Mouse (Mus musculus): Measurements from ENCODE around the gene Tmem94. TPM values are rescaled to one million over a fixed set of nuclear protein-coding genes. Genes with fewer than 3 reads are reported as not detected.
"Not testable (repeated sequence)": the region's sequence is repeated elsewhere in the genome, so short reads cannot be mapped to it uniquely, and the experiment has no call there.

Tmem94 gene
- polyA plus RNA-seq, 1 experiment from 2014 or later, result 25.6 TPM

DNA sequence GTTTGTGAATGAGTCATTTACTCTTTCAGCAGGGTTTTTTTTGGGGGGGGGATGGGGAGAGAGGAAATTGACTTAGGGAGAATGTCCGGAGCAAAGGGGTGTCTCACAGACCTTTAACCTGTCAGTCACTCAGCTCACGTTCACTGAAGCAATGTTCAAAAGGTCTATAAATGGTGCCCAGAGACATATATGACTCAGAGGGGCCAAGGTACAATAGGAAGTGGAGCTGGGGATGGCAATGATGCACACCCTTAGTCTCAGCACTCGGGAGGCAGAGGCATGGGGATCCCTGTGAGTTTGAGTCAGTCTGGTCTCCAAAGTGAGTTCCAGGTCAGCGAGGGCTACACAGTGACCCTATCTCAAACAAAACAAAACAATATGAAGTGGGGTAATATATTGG lies 11.7 kb upstream of the Tmem94 start:
- H3K9ac ChIP-seq (ENCODE audit: low read depth, low read length), result no peak overlapping the region
- WGBS, result 85% methylated on average over 4 of the region's 4 CpGs
- no peaks in the 10 kb centered on the region for H3K36me3 ChIP-seq (ENCODE audit: control insufficient read depth, insufficient read depth, low read length)
- no peak for ATAC-seq
- no peak overlapping the region for H3K27ac ChIP-seq (ENCODE audit: low read length)
- H3K9me3 ChIP-seq (replicated peaks; ENCODE audit: control insufficient read depth, low read length, poor library complexity, severe bottlenecking), result no peaks in the 10 kb centered on the region
- peaks cover 4% of the 10 kb centered on the region; the same call in 1 of the 2 replicates for H3K4me1 ChIP-seq (ENCODE audit: control insufficient read depth, insufficient read depth, low read length)
- H3K27me3 ChIP-seq (ENCODE audit: control insufficient read depth, insufficient read depth, low read depth, low read length), result no peaks in the 10 kb centered on the region
- no peak overlapping the region for H3K4me2 ChIP-seq (ENCODE audit: low read length)
- H3K4me3 ChIP-seq (ENCODE audit: low read depth, low read length), result no peak overlapping the region

DNA sequence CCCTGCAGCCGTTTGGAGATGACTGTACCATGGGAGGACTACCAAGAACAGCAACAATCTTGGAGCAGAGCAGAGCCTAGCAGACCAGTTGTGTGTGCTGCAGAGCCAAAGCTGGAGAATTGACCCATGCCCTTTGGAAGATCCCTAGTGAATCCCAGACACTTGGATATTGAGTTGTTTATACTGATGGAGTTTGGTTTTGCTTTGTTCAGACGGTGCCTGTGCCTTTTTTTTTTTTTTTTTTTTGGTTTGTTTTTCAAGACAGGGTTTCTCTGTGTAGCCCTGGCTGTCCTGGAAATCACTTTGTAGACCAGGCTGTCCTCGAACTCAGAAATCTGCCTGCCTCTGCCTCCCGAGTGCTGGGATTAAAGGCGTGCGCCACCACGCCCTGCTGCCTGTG lies 3.1 kb upstream of the Tmem94 start:
- H3K4me3 ChIP-seq (ENCODE audit: low read depth, low read length); H3K9me3 ChIP-seq (replicated peaks; ENCODE audit: control insufficient read depth, low read length, poor library complexity, severe bottlenecking); H3K4me1 ChIP-seq (ENCODE audit: control insufficient read depth, insufficient read depth, low read length); H3K4me2 ChIP-seq (ENCODE audit: low read length); H3K27me3 ChIP-seq (ENCODE audit: control insufficient read depth, insufficient read depth, low read depth, low read length); H3K36me3 ChIP-seq (ENCODE audit: control insufficient read depth, insufficient read depth, low read length); H3K27ac ChIP-seq (ENCODE audit: low read length); H3K9ac ChIP-seq (ENCODE audit: low read depth, low read length); ATAC-seq: not testable (repeated sequence)
- WGBS, result 94% methylated on average over 7 of the region's 7 CpGs

DNA sequence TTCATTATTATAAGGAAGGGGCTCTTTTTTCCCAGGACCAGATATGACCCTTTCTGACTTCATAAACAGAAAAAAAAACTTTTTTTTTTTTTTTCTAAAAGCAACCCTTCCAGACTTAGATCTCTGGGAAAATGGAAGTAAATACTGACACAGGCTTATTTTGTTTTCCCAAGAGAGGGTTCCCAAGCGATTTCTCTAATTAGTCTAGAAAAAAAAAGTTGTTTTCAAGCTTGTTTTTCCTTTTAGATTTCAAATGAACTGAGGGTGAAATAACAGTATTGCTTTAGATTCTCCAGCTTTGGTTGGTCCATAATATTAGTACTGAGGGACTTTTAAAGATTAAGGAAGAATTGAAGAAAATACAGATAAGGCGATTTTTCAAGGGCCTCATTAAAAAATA lies 535 bp upstream of the Tmem94 start:
- H3K9me3 ChIP-seq (replicated peaks; ENCODE audit: control insufficient read depth, low read length, poor library complexity, severe bottlenecking), result no peaks in the 10 kb centered on the region
- peak overlapping the region; percentile 74 for H3K4me3 ChIP-seq (ENCODE audit: low read depth, low read length)
- no peaks in the 10 kb centered on the region for H3K27me3 ChIP-seq (ENCODE audit: control insufficient read depth, insufficient read depth, low read depth, low read length)
- peak overlapping the region; percentile 61; the same call in 1 of the 2 replicates for H3K9ac ChIP-seq (ENCODE audit: low read depth, low read length)
- H3K4me1 ChIP-seq (ENCODE audit: control insufficient read depth, insufficient read depth, low read length), result peaks cover 20% of the 10 kb centered on the region
- peak overlapping the region; percentile 80 for H3K27ac ChIP-seq (ENCODE audit: low read length)
- WGBS, result 24% methylated on average over 2 of the region's 2 CpGs
- H3K4me2 ChIP-seq (ENCODE audit: low read length), result peak overlapping the region; percentile 60
- H3K36me3 ChIP-seq (ENCODE audit: control insufficient read depth, insufficient read depth, low read length), result no peaks in the 10 kb centered on the region
- ATAC-seq, result no peak

DNA sequence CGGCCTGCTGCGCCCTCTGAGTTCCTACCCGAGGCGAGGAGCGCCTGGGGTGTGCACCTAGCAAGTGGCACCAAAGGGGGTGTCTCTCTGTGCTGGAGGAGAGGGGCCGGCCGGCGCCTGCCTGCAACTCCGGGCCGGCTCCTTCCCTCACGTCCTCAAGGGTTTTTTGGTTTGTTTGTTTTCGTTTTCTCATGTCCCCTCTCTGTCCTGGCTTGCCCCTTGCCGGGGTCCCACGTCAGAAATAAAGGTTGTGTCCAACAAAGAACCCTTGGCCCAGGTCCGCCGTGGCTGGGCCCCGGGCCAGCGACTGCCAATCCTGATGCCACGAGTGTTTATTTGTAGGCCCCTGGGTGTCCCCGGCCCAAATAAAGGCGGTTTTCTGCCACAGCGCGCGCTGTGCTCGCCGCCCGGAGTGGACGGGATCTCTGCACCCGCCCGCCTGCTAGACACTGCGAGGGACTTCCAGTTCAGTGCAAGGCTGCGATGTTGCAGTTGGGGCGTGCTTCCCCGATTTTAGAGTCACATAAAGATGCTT lies 441 bp downstream of the Tmem94 start:
- peak overlapping the region; percentile 89 for H3K9ac ChIP-seq (ENCODE audit: low read depth, low read length)
- WGBS, result under 1% methylated on average over 34 of the region's 34 CpGs
- ATAC-seq, result peak; percentile 89
- no peaks in the 10 kb centered on the region for H3K36me3 ChIP-seq (ENCODE audit: control insufficient read depth, insufficient read depth, low read length)
- peak overlapping the region; percentile 74 for H3K4me3 ChIP-seq (ENCODE audit: low read depth, low read length)
- H3K4me1 ChIP-seq (ENCODE audit: control insufficient read depth, insufficient read depth, low read length), result peaks cover 23% of the 10 kb centered on the region
- no peaks in the 10 kb centered on the region for H3K27me3 ChIP-seq (ENCODE audit: control insufficient read depth, insufficient read depth, low read depth, low read length)
- H3K27ac ChIP-seq (ENCODE audit: low read length), result peak overlapping the region; percentile 88
- H3K4me2 ChIP-seq (ENCODE audit: low read length), result peak overlapping the region; percentile 71
- no peaks in the 10 kb centered on the region for H3K9me3 ChIP-seq (replicated peaks; ENCODE audit: control insufficient read depth, low read length, poor library complexity, severe bottlenecking)

DNA sequence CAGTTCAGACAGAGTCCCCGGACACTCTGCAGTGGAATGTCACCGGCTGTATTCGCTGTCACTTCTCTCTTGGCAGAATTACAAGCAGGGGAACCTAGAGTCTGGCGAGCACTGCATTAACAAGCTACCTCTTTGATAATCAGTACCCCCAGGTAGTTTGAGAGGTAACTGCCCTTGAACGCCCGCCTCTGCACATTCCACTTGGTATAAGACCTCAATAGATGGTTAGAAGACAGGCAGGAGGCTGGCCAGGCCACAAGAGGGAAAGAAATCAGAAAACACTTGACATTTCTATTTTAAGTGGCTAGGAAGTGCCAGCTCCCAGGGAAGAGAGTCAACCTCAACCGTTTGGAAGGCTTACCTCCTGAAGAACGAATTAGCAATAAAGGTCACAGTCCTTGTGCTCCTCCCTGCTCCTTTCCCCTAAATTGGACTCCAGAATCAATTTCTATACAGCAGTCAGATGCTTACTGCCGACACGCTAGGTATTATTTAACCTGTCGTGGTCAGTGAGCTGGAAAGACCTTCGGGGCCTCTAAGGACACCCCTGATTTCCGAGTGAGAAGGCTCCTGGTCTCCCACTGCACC lies 1.2 kb downstream of the Tmem94 start:
- no peaks in the 10 kb centered on the region for H3K27me3 ChIP-seq (ENCODE audit: control insufficient read depth, insufficient read depth, low read depth, low read length)
- H3K4me1 ChIP-seq (ENCODE audit: control insufficient read depth, insufficient read depth, low read length), result peaks cover 23% of the 10 kb centered on the region
- WGBS, result 27% methylated on average over 13 of the region's 13 CpGs
- H3K9ac ChIP-seq (ENCODE audit: low read depth, low read length), result peak overlapping the region; percentile 89
- peak overlapping the region; percentile 88 for H3K27ac ChIP-seq (ENCODE audit: low read length)
- no peak; the same call in 1 of the 2 replicates for ATAC-seq
- peak overlapping the region; percentile 71 for H3K4me2 ChIP-seq (ENCODE audit: low read length)
- no peaks in the 10 kb centered on the region for H3K9me3 ChIP-seq (replicated peaks; ENCODE audit: control insufficient read depth, low read length, poor library complexity, severe bottlenecking)
- H3K4me3 ChIP-seq (ENCODE audit: low read depth, low read length), result peak overlapping the region; percentile 74
- H3K36me3 ChIP-seq (ENCODE audit: control insufficient read depth, insufficient read depth, low read length), result no peaks in the 10 kb centered on the region

DNA sequence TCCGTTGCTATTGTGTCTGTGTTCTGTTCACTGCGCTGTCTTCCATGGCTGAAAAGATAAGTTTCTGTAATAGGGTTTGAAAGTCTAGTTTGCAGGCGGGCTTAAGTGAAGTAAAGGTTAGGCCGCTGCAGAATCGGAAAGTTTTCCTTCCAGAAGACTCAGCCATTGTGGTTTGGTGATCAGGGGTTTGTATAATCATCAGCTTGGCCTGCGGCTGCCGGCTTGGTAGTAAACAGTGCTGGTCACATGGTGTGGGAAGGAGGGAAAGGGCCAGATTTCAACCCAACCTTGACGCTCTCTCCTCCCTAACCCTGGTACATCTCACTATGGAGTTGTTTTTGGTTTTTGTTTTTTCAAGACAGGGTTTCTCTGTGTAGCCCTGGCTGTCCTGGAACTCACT lies 1.7 kb downstream of the Tmem94 start:
- Histone ChIP-seq H3K4me1 (ENCODE audit: control insufficient read depth, insufficient read depth, low read length) (peaks cover 23% of the 10 kb centered on the region), H3K36me3 (ENCODE audit: control insufficient read depth, insufficient read depth, low read length) (no peaks in the 10 kb centered on the region), H3K9ac (ENCODE audit: low read depth, low read length) (no peak overlapping the region), H3K27ac (ENCODE audit: low read length) (no peak overlapping the region; the same call in 1 of the 2 replicates), H3K27me3 (ENCODE audit: control insufficient read depth, insufficient read depth, low read depth, low read length) (no peaks in the 10 kb centered on the region), H3K9me3 (replicated peaks; ENCODE audit: control insufficient read depth, low read length, poor library complexity, severe bottlenecking) (no peaks in the 10 kb centered on the region), H3K4me3 (ENCODE audit: low read depth, low read length) (no peak overlapping the region), H3K4me2 (ENCODE audit: low read length) (peak overlapping the region; percentile 71)
- ATAC-seq, result no peak
- 86% methylated on average over 8 of the region's 8 CpGs for WGBS

DNA sequence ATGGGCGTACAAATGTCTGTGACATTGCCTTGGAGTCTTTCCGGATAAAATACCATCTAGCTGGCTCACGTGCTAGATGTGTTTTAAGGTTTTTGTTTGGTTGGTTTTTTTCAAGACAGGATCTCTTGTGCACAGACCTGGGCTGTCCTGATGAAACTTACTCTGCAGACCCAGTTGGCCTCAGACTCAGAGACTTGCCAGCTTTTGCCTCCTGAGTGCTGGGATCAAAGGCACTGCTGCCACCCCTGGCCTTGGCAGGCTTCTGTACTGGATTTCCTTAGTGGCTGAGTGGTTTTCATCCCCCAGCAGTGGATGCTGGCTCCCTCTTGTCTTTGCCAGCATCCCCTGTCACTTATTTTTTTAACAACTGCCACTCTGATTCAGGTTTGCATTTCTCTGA lies 3.7 kb downstream of the Tmem94 start:
- Histone ChIP-seq H3K27ac (ENCODE audit: low read length) (no peak overlapping the region), H3K4me2 (ENCODE audit: low read length) (no peak overlapping the region), H3K36me3 (ENCODE audit: control insufficient read depth, insufficient read depth, low read length) (no peaks in the 10 kb centered on the region), H3K4me3 (ENCODE audit: low read depth, low read length) (no peak overlapping the region), H3K27me3 (ENCODE audit: control insufficient read depth, insufficient read depth, low read depth, low read length) (no peaks in the 10 kb centered on the region), H3K4me1 (ENCODE audit: control insufficient read depth, insufficient read depth, low read length) (peaks cover 23% of the 10 kb centered on the region), H3K9me3 (replicated peaks; ENCODE audit: control insufficient read depth, low read length, poor library complexity, severe bottlenecking) (no peaks in the 10 kb centered on the region), H3K9ac (ENCODE audit: low read depth, low read length) (no peak overlapping the region)
- 82% methylated on average over 3 of the region's 3 CpGs for WGBS
- ATAC-seq, result no peak

DNA sequence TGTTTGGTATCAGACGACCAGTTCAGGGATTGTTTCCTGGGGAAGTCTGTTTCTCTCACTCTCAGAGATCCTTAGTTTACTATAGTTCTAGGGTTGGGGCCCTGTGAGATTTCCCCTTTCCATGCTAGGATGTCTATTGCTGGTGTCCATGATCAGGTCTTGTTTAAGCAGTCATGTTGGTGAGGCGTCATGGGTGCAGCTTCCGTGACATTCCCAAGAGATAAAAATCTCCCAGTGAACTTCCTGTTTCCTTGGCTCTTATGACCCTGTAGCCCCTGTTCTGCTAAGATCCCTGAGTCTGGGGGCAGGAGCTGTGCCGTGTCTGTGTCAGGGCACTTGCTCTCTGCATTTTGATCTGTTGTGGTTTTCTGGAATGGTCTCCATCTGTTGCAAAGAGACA lies 9.4 kb downstream of the Tmem94 start:
- H3K9ac ChIP-seq (ENCODE audit: low read depth, low read length), result no peak overlapping the region
- no peak for ATAC-seq
- H3K27me3 ChIP-seq (ENCODE audit: control insufficient read depth, insufficient read depth, low read depth, low read length), result no peaks in the 10 kb centered on the region
- no peaks in the 10 kb centered on the region for H3K9me3 ChIP-seq (replicated peaks; ENCODE audit: control insufficient read depth, low read length, poor library complexity, severe bottlenecking)
- H3K36me3 ChIP-seq (ENCODE audit: control insufficient read depth, insufficient read depth, low read length), result no peaks in the 10 kb centered on the region
- H3K4me1 ChIP-seq (ENCODE audit: control insufficient read depth, insufficient read depth, low read length), result peaks cover 24% of the 10 kb centered on the region
- H3K27ac ChIP-seq (ENCODE audit: low read length), result no peak overlapping the region
- no peak overlapping the region for H3K4me2 ChIP-seq (ENCODE audit: low read length)
- 81% methylated on average over 4 of the region's 4 CpGs for whole genome bisulfite sequencing
- H3K4me3 ChIP-seq (ENCODE audit: low read depth, low read length), result no peak overlapping the region

DNA sequence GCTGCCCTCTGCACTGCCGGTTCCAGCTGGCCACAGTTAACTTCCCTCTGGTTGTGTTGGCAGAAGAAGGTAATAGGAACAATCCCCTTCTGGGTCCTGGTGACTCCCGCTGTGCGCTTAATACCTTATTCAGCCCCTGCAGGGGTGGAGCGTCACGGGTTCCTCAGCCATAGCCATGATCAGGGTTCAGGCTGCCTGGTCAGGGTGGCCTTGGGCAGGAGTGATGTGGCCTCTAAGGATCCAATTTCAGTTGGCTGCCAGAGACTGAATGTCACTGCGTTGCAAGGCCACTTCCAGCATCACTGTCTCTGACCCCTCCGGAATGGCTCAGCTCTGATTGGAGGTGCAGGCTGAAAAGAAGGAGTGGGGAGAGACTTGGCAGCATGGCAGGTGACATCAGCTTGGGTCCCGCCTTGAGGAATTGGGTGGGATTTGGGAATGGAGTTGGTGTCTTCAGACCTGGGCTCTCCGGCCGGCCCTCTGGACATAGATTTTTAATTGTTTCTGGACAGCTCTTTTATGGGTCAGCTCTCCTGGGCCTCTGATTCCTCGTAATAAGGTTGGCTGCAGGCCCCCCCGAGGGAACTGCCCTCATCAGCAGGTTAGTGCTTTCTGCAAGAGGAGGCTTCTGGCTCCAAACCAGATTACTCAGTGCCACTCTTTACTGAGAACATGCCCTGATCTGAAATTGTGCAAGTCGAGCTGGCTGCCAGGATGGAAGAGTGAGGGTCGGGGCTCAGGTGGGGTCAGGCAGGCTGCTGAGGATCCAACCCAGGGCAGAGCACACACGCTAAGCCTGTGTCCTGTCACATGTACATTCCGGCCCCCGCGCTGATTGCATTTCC lies 10.8 kb downstream of the Tmem94 start:
- no peaks in the 10 kb centered on the region for H3K9me3 ChIP-seq (replicated peaks; ENCODE audit: control insufficient read depth, low read length, poor library complexity, severe bottlenecking)
- peaks cover 35% of the 10 kb centered on the region for H3K4me1 ChIP-seq (ENCODE audit: control insufficient read depth, insufficient read depth, low read length)
- no peak for ATAC-seq
- no peak overlapping the region for H3K4me3 ChIP-seq (ENCODE audit: low read depth, low read length)
- H3K9ac ChIP-seq (ENCODE audit: low read depth, low read length), result no peak overlapping the region
- H3K36me3 ChIP-seq (ENCODE audit: control insufficient read depth, insufficient read depth, low read length), result no peaks in the 10 kb centered on the region
- WGBS, result 34% methylated on average over 18 of the region's 18 CpGs
- no peaks in the 10 kb centered on the region for H3K27me3 ChIP-seq (ENCODE audit: control insufficient read depth, insufficient read depth, low read depth, low read length)
- H3K4me2 ChIP-seq (ENCODE audit: low read length), result no peak overlapping the region
- no peak overlapping the region for H3K27ac ChIP-seq (ENCODE audit: low read length)
